Mouse (Mus musculus): ENCODE data around the gene Mpdu1. TPM values are rescaled to one million over a fixed set of nuclear protein-coding genes. Genes with fewer than 3 reads are reported as not detected.

Mpdu1 gene
- polyA plus RNA-seq, 1 experiment from 2014 or later = 39.0 TPM

DNA sequence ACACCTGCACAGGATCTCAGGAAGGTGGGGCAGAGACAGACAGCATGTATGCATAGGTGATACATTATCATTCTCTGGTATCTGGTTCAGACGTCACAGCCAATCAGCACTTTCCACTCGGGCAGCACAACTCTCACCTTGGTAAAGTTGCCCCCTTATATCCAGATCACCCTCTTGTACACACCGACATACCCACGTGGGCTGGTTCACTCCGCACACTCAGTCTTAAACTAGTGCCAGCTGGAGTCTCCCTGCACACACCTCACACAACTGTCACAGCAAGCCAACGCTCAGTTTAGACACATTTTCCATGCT is 32.6 kb upstream of the Mpdu1 start:
- ATAC-seq (replicated peaks; ENCODE audit: low FRiP score) (no peak), DNase-seq (ENCODE audit: low spot score) (no peak)
- Histone ChIP-seq H3K9me3 (ENCODE audit: control insufficient read depth, low read length) (no peaks in the 10 kb centered on the region), H3K4me1 (replicated peaks; ENCODE audit: control insufficient read depth, insufficient read depth, low read length) (peaks cover 7% of the 10 kb centered on the region), H3K4me2 (ENCODE audit: low read depth, low read length, severe bottlenecking) (peak overlapping the region; percentile 90), H3K27me3 (ENCODE audit: control insufficient read depth, insufficient read depth, low read length) (no peaks in the 10 kb centered on the region), H3K27ac (ENCODE audit: low read depth, low read length) (no peak overlapping the region), H3K36me3 (ENCODE audit: control insufficient read depth, insufficient read depth, low read length) (no peaks in the 10 kb centered on the region), H3K9ac (ENCODE audit: low read length) (peak overlapping the region; percentile 75; the same call in 1 of the 2 replicates), H3K4me3 (ENCODE audit: low read depth, low read length) (peak overlapping the region; percentile 40; the same call in 1 of the 2 replicates)
- WGBS = 33% methylated on average over 6 of the region's 6 CpGs

DNA sequence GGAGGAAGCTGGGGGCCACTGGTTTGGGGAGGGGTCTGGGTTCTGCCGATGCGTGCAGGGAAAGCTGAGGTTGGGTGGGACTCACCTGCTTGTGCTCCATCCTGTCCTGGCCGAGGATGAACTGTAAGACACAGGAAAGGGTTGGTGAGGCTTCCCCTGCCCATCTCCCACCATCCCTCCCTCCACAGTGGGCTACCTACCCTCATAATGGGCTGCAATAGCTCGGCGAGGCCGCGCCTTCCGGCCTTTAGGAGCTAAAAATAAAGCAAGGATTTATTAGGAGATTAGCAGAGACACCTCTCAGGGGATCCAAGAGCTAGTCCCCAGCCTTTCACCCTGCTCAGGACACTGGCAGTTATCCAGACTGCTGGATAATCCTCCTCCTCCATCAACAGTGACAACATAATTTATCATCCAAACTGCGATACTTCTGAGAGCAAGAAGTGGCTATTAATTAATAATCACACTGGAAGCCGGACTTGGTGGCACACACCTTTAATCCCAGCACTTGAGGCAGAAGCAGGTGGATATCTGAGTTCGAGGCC is 31.1 kb upstream of the Mpdu1 start:
- Histone ChIP-seq H3K4me1 (replicated peaks; ENCODE audit: control insufficient read depth, insufficient read depth, low read length) (peaks cover 7% of the 10 kb centered on the region), H3K4me2 (ENCODE audit: low read depth, low read length, severe bottlenecking) (no peak overlapping the region), H3K27me3 (ENCODE audit: control insufficient read depth, insufficient read depth, low read length) (no peaks in the 10 kb centered on the region), H3K27ac (ENCODE audit: low read depth, low read length) (no peak overlapping the region), H3K9me3 (ENCODE audit: control insufficient read depth, low read length) (no peaks in the 10 kb centered on the region), H3K4me3 (ENCODE audit: low read depth, low read length) (no peak overlapping the region), H3K36me3 (ENCODE audit: control insufficient read depth, insufficient read depth, low read length) (no peaks in the 10 kb centered on the region), H3K9ac (ENCODE audit: low read length) (no peak overlapping the region)
- 66% methylated on average over 11 of the region's 11 CpGs for WGBS
- no peak for ATAC-seq (replicated peaks; ENCODE audit: low FRiP score)
- no peak for DNase-seq (ENCODE audit: low spot score)

DNA sequence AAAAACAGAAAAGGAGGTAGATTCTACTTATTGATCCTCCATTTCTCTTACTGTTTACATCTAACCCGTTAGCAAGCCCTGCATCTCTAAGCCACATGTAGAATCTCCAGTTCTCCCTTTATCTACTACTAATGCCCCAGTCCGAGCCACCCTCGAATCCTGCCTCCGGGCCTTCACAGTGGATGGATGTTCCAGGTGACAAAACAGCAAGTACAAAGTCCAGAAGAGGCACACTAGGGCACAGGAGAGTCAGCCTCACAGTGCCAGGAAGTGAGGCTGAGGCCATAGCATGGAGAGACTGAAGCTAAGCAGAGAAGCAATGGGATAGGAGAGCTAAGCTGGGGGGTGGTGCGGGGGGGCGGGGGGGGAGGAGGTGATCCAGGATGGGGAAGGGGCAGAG is 30.4 kb upstream of the Mpdu1 start:
- no peak overlapping the region for H3K4me2 ChIP-seq (ENCODE audit: low read depth, low read length, severe bottlenecking)
- no peak for DNase-seq (ENCODE audit: low spot score)
- no peak overlapping the region for H3K27ac ChIP-seq (ENCODE audit: low read depth, low read length)
- H3K4me3 ChIP-seq (ENCODE audit: low read depth, low read length) = no peak overlapping the region
- no peak for ATAC-seq (replicated peaks; ENCODE audit: low FRiP score)
- WGBS = 85% methylated on average over 6 of the region's 6 CpGs
- H3K9ac ChIP-seq (ENCODE audit: low read length) = no peak overlapping the region
- H3K4me1 ChIP-seq (replicated peaks; ENCODE audit: control insufficient read depth, insufficient read depth, low read length) = peaks cover 7% of the 10 kb centered on the region
- H3K27me3 ChIP-seq (ENCODE audit: control insufficient read depth, insufficient read depth, low read length) = no peaks in the 10 kb centered on the region
- no peaks in the 10 kb centered on the region for H3K36me3 ChIP-seq (ENCODE audit: control insufficient read depth, insufficient read depth, low read length)
- H3K9me3 ChIP-seq (ENCODE audit: control insufficient read depth, low read length) = no peaks in the 10 kb centered on the region

DNA sequence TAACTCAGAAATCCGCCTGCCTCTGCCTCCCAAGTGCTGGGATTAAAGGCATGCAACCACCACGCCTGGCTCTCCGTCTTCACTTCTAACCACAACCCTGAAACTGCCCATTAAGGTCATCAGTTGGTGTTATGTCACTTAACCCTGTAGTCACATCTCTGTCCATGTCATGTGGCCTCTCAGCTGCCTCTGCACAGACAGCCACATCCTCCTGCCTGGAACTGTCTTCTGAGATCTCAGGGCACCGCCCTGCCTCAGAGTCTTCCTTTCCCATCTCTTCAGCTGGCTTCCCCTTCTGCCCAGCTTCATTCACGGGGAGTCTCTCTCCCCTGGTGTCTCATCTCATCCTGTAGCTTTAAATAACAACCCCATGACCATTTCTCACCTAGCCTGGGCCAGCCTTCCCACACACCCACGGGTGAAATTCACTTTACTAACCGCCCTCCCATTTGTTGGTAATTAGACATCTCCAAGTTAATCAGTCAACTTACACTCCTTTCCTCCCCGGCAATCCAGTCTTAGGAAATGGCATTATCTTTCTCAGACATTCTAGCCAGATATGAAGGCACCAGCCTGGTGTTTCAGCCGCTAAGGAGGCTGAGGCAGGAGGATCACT is 29.9 kb upstream of the Mpdu1 start:
- WGBS = 83% methylated on average over 9 of the region's 9 CpGs
- H3K9me3 ChIP-seq (ENCODE audit: control insufficient read depth, low read length) = no peaks in the 10 kb centered on the region
- H3K27me3 ChIP-seq (ENCODE audit: control insufficient read depth, insufficient read depth, low read length) = no peaks in the 10 kb centered on the region
- DNase-seq (ENCODE audit: low spot score) = no peak
- peaks cover 7% of the 10 kb centered on the region for H3K4me1 ChIP-seq (replicated peaks; ENCODE audit: control insufficient read depth, insufficient read depth, low read length)
- no peak overlapping the region for H3K27ac ChIP-seq (ENCODE audit: low read depth, low read length)
- no peak for ATAC-seq (replicated peaks; ENCODE audit: low FRiP score)
- H3K9ac ChIP-seq (ENCODE audit: low read length) = no peak overlapping the region
- H3K36me3 ChIP-seq (ENCODE audit: control insufficient read depth, insufficient read depth, low read length) = no peaks in the 10 kb centered on the region
- H3K4me2 ChIP-seq (ENCODE audit: low read depth, low read length, severe bottlenecking) = no peak overlapping the region
- no peak overlapping the region for H3K4me3 ChIP-seq (ENCODE audit: low read depth, low read length)

DNA sequence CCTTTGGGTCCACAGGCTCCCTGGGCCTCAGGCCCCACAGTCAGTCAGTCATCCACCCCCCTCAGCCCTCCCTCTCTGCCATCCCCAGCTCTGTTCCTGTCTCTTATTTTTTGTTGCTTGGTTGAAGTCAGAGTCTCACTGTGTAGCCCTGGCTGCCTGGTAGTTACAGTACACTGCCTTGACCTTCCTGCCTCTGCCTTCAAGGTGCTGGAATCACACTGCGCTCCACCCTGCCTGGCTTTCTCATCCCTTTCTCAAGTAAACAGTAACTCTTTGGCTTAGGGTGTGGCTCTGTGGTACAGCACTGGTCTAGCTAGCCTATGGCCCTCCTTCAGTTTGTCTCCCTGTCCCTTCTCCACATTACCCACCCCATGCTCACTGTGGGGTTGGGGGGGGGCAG is 27.4 kb upstream of the Mpdu1 start:
- ATAC-seq (replicated peaks; ENCODE audit: low FRiP score) = no peak
- no peaks in the 10 kb centered on the region for H3K27me3 ChIP-seq (ENCODE audit: control insufficient read depth, insufficient read depth, low read length)
- no peak overlapping the region for H3K4me2 ChIP-seq (ENCODE audit: low read depth, low read length, severe bottlenecking)
- H3K9ac ChIP-seq (ENCODE audit: low read length) = no peak overlapping the region
- 0 out of 2 replicates have a peak, but pooled peaks cover 1% of the 10 kb centered on the region for H3K4me1 ChIP-seq (replicated peaks; ENCODE audit: control insufficient read depth, insufficient read depth, low read length)
- no peaks in the 10 kb centered on the region for H3K36me3 ChIP-seq (ENCODE audit: control insufficient read depth, insufficient read depth, low read length)
- DNase-seq (ENCODE audit: low spot score) = no peak
- H3K4me3 ChIP-seq (ENCODE audit: low read depth, low read length) = no peak overlapping the region
- no peaks in the 10 kb centered on the region for H3K9me3 ChIP-seq (ENCODE audit: control insufficient read depth, low read length)
- no peak overlapping the region for H3K27ac ChIP-seq (ENCODE audit: low read depth, low read length)
- WGBS = 100% methylated on average over 1 of the region's 1 CpGs

DNA sequence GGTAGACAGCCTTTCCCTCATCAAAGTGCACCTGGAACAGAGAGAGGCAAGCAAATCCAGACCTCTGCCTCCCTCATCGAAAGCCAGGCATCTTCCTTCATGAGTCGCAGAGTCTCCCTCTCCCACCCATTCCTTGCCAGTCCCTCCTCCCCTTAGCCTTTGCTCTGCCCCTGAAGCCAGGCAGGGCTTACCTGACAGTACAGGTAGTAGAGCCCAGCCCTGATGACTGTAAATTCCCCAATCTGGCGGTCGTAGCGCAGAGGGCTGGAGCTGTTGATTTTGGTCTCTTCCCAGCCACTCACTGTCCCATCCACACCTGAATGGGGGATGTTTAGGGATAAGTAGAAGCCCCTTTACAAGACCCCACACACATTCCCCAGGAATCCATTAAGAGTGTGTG is 24.6 kb upstream of the Mpdu1 start:
- Histone ChIP-seq H3K36me3 (ENCODE audit: control insufficient read depth, insufficient read depth, low read length) (no peaks in the 10 kb centered on the region), H3K9ac (ENCODE audit: low read length) (no peak overlapping the region), H3K4me3 (ENCODE audit: low read depth, low read length) (no peak overlapping the region), H3K9me3 (ENCODE audit: control insufficient read depth, low read length) (no peaks in the 10 kb centered on the region), H3K4me1 (replicated peaks; ENCODE audit: control insufficient read depth, insufficient read depth, low read length) (peaks cover 4% of the 10 kb centered on the region; the same call in 1 of the 2 replicates), H3K4me2 (ENCODE audit: low read depth, low read length, severe bottlenecking) (no peak overlapping the region), H3K27me3 (ENCODE audit: control insufficient read depth, insufficient read depth, low read length) (no peaks in the 10 kb centered on the region), H3K27ac (ENCODE audit: low read depth, low read length) (no peak overlapping the region)
- DNase-seq (ENCODE audit: low spot score) (no peak), ATAC-seq (replicated peaks; ENCODE audit: low FRiP score) (no peak)
- WGBS = 65% methylated on average over 5 of the region's 5 CpGs

DNA sequence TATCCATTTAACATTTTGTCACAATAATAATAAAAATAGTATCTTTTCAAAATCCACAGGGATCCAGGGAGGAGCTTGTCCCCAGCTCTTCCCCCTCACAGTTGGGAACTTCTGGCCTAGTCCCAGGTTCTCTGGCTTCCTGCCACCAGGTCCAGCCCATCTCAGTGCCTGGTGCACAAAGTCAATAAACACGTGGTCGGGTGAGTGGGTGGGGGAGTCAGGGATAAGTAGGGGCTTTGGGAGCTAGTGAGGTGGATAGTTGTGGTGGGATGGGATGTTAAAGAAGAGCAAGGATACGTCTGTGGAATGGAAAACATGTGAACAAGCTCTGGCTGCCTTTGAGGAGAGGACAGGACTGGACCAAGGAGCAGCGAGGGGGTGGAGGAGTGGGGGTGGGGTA is 23.9 kb upstream of the Mpdu1 start:
- Histone ChIP-seq H3K4me2 (ENCODE audit: low read depth, low read length, severe bottlenecking) (no peak overlapping the region), H3K27me3 (ENCODE audit: control insufficient read depth, insufficient read depth, low read length) (no peaks in the 10 kb centered on the region), H3K9ac (ENCODE audit: low read length) (no peak overlapping the region), H3K36me3 (ENCODE audit: control insufficient read depth, insufficient read depth, low read length) (no peaks in the 10 kb centered on the region), H3K9me3 (ENCODE audit: control insufficient read depth, low read length) (no peaks in the 10 kb centered on the region), H3K4me3 (ENCODE audit: low read depth, low read length) (no peak overlapping the region), H3K27ac (ENCODE audit: low read depth, low read length) (no peak overlapping the region), H3K4me1 (replicated peaks; ENCODE audit: control insufficient read depth, insufficient read depth, low read length) (peaks cover 4% of the 10 kb centered on the region; the same call in 1 of the 2 replicates)
- ATAC-seq (replicated peaks; ENCODE audit: low FRiP score) = no peak
- DNase-seq (ENCODE audit: low spot score) = no peak
- WGBS = 18% methylated on average over 4 of the region's 4 CpGs

DNA sequence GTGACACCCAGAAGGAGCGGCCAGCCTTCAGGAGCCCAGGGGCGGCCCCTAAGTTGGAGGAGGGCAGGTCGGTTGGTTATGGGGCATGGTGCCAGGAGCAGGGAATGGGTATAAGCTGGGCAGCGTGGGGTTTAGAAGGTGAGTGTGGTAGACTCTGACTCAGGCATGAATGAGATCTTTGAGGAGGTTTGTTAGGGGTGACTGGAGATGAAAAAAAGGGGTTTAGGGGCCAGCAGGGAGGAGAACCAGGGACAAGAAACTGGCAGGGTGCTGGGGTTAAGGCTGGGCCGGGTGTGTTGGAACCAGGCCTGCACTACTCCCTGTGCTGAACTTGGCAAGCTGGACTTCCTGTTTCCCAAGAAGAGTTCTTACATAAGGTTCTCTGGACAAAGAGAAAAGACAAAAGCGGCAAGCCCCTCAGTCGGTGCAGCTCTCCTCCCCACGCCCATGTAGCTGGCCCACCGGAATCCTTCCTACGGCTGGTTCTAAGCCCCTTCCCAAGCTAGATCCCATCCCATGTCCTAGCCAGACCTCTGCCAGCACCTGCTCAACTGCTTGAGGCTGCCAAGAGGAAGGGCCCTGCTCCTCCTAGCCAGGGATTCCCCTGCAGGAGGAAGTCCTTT is 23.2 kb upstream of the Mpdu1 start, which contains the start of gene Tnfsf13:
Tnfsf13 (minus strand) TSS at position 259 of the 623 bp plus-strand sequence.
- H3K4me2 ChIP-seq (ENCODE audit: low read depth, low read length, severe bottlenecking) = no peak within 1 kb of the TSS

More for the DNA sequence above, 23.2 kb upstream of the Mpdu1 start, which contains the start of gene Tnfsf13:
- no peak for DNase-seq (ENCODE audit: low spot score)
- WGBS = 63% methylated on average over 10 of the region's 10 CpGs
- no peak within 1 kb of the TSS for H3K27ac ChIP-seq (ENCODE audit: low read depth, low read length)
- H3K9me3 ChIP-seq (ENCODE audit: control insufficient read depth, low read length) = no peaks in the 10 kb centered on the region
- peaks cover 9% of the 10 kb centered on the region; the same call in 1 of the 2 replicates for H3K4me1 ChIP-seq (replicated peaks; ENCODE audit: control insufficient read depth, insufficient read depth, low read length)
- no peaks in the 10 kb centered on the region for H3K36me3 ChIP-seq (ENCODE audit: control insufficient read depth, insufficient read depth, low read length)
- H3K4me3 ChIP-seq (ENCODE audit: low read depth, low read length) = no peak within 1 kb of the TSS
- ATAC-seq (replicated peaks; ENCODE audit: low FRiP score) = no peak
- no peaks in the 10 kb centered on the region for H3K27me3 ChIP-seq (ENCODE audit: control insufficient read depth, insufficient read depth, low read length)
- H3K9ac ChIP-seq (ENCODE audit: low read length) = no peak within 1 kb of the TSS
